Mouse (Mus musculus) layer of hippocampus, postnatal 25 days (tissue): ENCODE results near the gene 2010300C02Rik. TPM values are rescaled to one million over a fixed set of nuclear protein-coding genes. Genes with fewer than 3 reads are reported as not detected.

Source experiments
- DNase-seq, 2 experiments: peaks; one replicate each; pipeline ENCODE4 v3.0.0; 2022; ENCODE audit warnings: mixed read lengths in 2 of 2, low spot score in 1 of 2; ENCODE audit errors: extremely low spot score in 1 of 2
- total RNA-seq, 2 experiments: library from RNA; stranded (reverse); gene quantifications; 2 replicates each; pipeline ENCODE4 v1.2.3; 2021

Gene 2010300C02Rik
- total RNA-seq, result 100 to 1,000 TPM; 377 to 428 TPM

DNA sequence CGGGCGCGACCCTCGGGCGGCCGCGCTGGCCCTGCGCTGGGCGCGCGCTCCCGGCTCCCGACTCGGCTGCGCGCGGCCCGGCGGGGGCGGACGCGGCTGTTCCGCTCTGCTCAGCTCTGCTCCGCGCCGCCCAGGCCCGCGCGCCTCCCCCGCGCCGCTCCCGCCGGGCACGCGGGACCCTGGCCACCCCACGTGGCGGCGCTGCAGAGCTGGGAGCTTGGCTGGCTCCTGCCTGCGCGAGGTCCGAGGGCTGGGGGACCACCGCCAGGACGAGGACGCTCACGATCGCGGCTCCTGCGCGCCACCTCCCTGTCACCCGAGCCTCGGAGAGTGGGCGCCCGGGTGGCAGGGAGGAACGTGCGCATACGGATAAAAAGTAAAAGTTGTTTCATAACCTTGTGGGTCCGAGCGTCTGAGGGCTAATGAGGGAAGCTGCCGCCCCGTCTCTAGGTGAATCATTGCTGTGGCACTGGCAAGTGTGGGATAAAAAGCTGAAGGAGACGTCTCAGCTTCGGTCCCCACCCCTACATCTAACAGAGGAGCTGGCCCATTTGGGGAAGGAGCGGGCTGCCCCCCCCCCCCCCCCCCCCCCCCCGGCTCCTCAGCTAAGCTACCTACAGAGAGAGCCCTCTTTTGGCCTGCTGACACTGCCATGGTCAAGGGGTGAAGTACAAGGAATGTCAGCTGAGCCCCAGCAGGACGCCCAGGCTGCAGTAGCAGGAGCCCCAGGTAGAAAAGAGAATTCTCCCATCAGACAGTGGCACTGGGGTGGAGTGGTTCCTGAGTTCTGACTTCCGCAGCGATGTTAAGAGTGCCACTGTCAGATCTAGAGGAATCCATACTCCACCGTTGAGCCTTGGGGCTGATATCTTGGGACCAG is at the start of gene 2010300C02Rik:
Gene 2010300C02Rik, minus strand, starts transcription at position 325 of the 880 bp plus-strand sequence.
- peak; percentile 75 to 77 for DNase-seq

- no peak for DNase-seq
Measured at GRCm38 (mm10) chr1:37759407-37759806, 39.5 kb upstream of the 2010300C02Rik start.

DNA sequence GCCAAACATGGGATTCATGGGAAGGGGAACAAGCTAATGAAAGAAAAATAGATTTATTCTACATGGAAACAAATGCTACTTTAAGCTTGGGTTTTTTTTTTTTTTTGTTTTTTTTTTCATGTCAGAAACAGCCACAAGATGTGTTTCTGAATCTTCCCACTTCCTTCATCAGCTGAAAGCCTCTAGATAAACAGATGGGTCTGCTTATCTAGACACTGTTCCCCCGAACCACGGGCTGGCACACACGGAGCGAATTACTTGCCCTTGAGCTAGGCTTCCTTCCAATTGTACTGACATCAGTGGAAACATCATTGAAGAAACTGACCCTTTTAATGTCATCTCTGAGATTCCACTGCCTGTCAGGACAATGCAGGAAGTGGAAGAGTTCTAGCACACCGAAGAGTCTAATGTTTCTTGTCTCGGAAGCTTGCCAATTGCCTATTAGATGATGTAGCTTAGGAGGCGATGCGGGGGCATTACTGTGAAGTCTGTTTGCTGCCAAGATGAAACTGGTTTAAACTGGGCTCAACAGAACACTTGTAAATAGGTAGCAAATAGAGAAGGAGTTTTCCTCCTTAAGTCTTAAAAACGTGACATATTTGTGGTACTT is 24.9 kb upstream of the 2010300C02Rik start:
- no peak for DNase-seq

DNA sequence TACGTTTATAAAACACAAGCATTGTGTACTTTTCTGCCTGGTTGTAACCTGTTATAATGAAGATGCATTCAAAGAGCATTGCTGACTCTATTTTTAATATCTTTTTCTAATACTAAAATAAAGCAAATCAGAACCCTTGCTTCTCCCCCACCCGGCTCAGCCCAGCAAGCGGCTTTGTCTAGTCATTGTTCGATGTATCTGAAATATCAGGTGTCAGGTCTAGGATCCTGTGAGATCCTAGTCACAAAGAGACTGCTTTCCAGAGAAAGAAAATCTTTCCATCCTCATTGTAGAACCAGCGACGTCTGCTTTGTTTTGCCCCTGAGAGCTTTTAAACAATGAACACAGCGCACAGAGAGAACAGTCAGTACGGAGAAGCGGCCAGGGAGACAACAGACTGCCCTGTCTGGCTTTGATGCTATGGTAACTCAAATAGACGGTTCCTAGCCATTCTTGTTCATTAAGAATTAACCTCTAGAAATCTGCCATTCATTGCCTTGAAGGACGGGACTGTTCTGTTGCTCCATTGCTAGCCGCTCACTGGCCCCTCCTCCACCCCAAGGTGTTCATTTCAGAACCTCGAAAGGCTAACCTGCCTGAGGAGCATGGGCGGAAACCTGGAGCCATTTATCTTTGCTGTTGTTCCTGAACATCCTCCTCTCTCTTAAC is 22.9 kb upstream of the 2010300C02Rik start:
- no peak for DNase-seq

DNA sequence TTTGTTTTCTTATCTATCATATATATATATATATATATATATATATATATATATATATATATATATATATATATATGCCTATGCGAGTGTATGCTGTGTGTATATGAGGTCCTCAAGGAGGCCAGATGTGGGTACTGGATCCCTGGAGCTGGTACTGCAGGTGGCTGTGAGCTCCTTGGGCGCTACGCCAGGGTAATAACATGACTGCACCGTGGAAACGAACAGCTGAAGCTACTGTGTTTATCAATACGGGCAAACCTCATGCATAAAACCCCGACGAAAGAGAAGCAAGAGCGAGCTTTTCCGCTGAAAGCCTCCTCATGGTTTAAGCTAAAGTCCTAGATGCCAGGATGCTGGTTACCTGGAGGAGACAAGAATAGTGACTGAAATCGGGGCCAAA is 22.2 kb upstream of the 2010300C02Rik start:
- no peak for DNase-seq

DNA sequence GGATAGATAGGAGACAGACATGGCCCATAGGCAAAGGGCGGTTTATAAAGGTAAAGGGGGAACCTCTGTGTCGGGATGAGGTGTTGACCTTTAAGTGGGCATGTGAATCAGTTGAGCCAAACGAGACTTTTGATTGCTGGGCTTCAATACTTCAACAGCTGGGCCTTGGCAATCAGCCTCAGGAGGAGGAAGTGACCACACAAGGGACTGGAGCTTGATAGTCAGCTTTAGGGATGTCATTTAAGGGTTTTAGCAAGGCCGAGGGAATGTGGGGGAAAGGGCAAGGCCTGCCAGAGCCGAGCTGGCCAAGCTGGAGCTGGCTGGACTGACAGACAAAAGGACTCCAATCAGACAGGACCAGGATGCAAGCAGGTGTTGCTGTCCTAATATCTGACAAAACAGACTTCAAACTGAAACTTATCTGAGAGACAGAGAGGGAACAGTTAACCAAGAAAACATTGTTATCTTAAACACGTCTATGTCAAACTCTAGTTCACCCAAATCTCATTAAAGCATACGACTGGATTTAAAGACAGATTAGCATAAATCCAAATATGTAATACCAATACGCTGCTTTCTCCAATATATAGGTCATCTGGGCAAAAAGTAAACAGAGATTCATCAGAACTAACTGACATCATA is 20.4 kb upstream of the 2010300C02Rik start:
- DNase-seq, result no peak

DNA sequence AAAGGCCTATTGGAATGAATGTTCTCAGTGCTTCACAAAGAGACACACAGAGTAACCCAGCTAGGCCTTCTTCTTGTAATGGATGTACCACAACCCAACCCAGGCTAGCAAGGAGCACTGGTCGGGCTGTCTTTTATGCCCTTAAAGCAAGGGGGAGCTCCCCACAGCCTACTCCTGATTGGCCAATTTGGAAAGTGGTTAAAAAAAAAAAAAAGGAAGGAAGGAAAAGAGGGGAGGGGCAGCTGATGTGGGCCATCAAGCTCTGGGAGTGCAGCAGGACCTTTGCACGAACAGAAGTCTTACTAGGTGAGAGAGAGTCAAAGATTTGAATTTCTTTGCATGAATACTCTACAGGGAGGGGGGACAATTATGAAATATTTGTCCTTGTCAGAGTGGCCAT is 19.0 kb upstream of the 2010300C02Rik start:
- no peak for DNase-seq

- no peak for DNase-seq
Measured at GRCm38 (mm10) chr1:37737045-37737444, 17.2 kb upstream of the 2010300C02Rik start.

- DNase-seq, result no peak
Measured at GRCm38 (mm10) chr1:37735932-37736331, 16.0 kb upstream of the 2010300C02Rik start.

GRCm38 (mm10) chr1:37734841-37735240 is 15.0 kb upstream of the 2010300C02Rik start:
- no peak for DNase-seq

- DNase-seq, result no peak
Measured at GRCm38 (mm10) chr1:37729353-37729752, 9.5 kb upstream of the 2010300C02Rik start.

DNA sequence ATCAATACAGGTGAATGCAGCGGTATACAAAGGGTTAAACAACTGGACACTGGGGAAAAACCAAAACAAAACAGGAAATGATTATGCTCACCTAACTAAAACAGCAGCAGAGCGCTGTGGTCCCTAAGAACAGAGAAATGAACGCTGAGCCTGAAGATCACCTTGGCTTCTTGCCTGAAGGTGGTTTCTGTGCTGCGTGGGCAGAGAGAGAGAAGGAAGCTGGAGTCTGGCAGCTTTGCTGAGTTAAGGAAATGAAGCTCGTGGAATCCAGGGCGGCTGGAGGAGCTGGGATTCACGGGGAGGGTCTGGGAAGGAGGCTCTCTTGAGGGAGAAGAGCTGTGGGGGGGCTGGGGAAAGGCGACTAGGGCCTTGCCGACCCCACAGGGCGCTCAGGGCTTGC is 8.2 kb upstream of the 2010300C02Rik start:
- DNase-seq, result no peak

- DNase-seq, result no peak
Measured at GRCm38 (mm10) chr1:37727186-37727585, 7.3 kb upstream of the 2010300C02Rik start.

GRCm38 (mm10) chr1:37726426-37726825 is 6.5 kb upstream of the 2010300C02Rik start:
- no peak for DNase-seq

GRCm38 (mm10) chr1:37725880-37726279 is 6.0 kb upstream of the 2010300C02Rik start:
- no peak for DNase-seq

- DNase-seq, result no peak
Measured at GRCm38 (mm10) chr1:37721092-37721491, 1.2 kb upstream of the 2010300C02Rik start.

GRCm38 (mm10) chr1:37719030-37719723 is 708 bp downstream of the 2010300C02Rik start:
- no peak for DNase-seq

DNA sequence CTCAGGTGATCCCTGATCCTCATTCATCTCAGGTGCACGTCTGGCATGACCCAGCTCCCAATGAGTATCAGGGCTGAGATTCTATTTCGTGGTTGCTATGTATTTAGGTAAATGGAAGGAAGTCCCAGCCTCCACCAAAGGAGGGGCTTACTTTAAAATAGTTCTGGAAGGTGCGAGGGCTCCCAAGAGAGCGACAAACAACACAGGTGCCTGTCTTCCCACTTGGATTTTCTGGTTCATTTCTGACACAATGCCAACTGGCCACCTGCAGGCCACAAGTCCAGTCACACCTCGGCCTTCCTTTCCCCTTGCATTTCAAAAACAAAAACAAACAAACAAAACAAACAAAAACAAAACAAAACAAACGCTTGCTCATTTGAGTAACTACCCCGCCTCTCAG is 1.4 kb downstream of the 2010300C02Rik start:
- DNase-seq, result no peak

DNA sequence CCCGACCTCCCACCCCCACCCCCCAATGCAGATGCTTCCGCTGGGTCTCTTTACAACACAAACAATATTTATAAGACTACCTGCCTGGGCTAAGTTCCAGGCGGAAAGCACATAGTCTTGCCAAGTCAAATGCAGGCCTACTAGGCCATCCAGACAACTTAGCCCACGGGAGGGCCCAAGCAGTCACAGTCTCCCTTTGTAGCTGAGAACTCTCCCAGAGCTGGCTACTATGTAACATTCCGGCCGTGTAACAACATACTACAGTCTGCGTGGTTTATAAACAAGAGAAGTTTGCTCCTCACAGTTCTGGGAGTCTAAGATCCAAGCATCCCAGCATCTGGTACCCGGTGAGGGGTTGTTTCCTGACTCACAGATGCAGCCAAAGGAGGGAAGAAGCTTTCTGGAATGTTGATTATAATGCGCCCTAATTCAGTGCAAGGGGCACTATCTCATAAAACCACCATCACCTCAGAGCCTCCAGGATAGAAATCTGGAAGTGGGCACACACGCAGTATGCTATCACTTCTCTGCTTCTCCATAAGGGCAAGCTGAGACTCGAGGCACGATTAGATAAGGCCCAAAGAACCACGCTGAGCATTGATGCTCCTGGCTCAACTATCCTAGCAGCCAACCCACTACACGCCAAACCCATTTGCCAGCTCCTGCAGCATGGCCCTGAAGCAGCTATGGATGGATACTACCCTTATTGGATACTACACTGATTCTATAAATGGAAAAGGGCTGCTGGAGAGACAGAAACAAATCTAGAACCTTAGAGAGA is 2.3 kb downstream of the 2010300C02Rik start:
- DNase-seq, result no peak
